Mouse (Mus musculus) naive thymus-derived CD4-positive, alpha-beta T cell, adult 5 months (primary cell): ENCODE data around the gene Zfp638. TPM values are rescaled to one million over a fixed set of nuclear protein-coding genes. Genes with fewer than 3 reads are reported as not detected.

Experiments used
- polyA plus RNA-seq: library from polyadenylated mRNA; unstranded; fragments of 100-300 nt; shearing (Covaris generic); gene quantifications from one replicate; pipeline ENCODE4 v1.2.1, GENCODE M21; 2017

Gene Zfp638
- 104 TPM for polyA plus RNA-seq

DNA sequence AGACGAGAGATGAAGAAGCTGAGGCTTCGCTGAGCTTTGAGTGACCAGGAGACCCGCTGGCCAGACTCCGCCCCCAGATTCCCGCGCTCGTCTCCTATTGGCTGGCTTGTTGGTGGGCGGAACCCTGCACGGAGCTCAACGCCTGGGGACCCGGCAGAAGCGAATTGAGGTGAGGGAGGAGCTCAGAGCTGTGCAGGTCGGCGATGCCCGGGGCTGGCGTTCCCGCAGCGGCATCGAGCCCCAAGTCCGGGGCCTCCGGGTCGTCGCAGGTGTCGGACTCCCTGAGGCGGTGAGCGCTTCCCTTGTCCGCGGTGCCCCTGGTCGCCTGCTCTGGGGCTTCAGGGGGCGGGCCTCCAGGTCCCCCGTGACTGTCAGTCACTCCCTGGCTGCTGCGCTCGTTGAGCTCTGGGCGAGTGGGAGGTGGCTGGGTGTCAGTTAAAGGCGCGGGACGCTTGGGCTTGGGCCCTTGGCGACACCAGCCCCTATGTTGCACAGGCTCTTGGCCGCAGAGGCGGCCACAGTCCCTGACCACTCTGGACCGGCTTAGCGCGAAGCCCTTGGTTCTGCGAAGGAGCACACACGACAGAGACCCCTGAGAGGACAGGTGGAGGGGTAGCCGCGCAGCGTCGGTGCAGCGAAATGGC lies at the start of gene Zfp638:
Gene Zfp638 (plus strand): TSS at position 156 of the 644 bp plus-strand sequence.

DNA sequence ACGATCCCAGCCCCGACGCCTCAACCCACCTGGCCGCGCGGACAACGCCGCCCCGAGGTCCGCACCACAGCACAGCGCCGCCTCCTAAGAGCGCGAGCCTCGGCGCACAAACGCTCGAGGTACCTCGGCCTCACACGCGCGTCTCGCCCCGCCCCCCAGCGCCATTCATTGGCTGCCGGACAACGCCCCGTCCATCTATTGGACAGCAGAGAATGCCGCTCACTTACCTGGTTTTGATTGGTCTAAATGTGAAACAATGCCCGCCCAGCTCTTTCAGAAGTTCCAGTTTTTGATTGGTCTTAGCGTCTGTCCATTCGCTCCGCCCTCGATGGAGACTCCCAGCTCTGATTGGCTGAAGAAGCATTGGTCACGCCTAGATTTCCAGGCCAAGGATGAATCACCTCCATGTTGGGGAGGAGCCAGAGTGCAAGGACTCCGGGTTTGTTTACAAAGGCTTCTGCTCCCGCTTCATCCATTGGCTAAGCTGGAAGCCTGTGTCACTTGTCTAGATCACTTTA lies 35.2 kb upstream of the Zfp638 start, which contains the start of gene Paip2b:
Gene Paip2b (minus strand): TSS at position 136 of the 518 bp plus-strand sequence.

GRCm38 (mm10) chr6:84008363-84009171 lies 141.7 kb downstream of the Zfp638 start, which contains the start of gene Dysf:
Gene Dysf, plus strand, starts transcription at chr6:84008590.

Other genes with a start within 250 kb of the Zfp638 start
- gene Clec4f, start 210.9 kb upstream of the Zfp638 start, polyA plus RNA-seq, result not detected
- gene Cd207, start 189.3 kb upstream of the Zfp638 start, polyA plus RNA-seq, result not detected
- not detected for gene Vax2, start 155.8 kb upstream of the Zfp638 start, polyA plus RNA-seq
- gene Atp6v1b1, start 124.1 kb upstream of the Zfp638 start, polyA plus RNA-seq, result not detected
- gene Ankrd53, start 104.5 kb upstream of the Zfp638 start, polyA plus RNA-seq, result not detected
- gene Tex261, start 91.3 kb upstream of the Zfp638 start, polyA plus RNA-seq, result 83.4 TPM
- gene Nagk, start 72.1 kb upstream of the Zfp638 start, polyA plus RNA-seq, result 11.8 TPM
- gene Paip2b, start 35.4 kb upstream of the Zfp638 start, polyA plus RNA-seq, result 67.5 TPM
- not detected for gene Dysf, start 141.5 kb downstream of the Zfp638 start, polyA plus RNA-seq